Mouse (Mus musculus) liver, embryonic 14.5 days (tissue): Measurements from ENCODE around the gene Gmds.

Experiments used
- CTCF ChIP-seq: IDR thresholded peaks from 2 replicates; pipeline ENCODE4 v1.5.1; 2016; ENCODE audit warnings: antibody characterized with exemption, low read depth, control low read depth
- EP300 ChIP-seq: IDR thresholded peaks from 2 replicates; pipeline ENCODE4 v1.6.1; 2016; ENCODE audit warnings: antibody characterized with exemption, low read depth

- TF ChIP-seq CTCF (no peak), EP300 (no peak)
These were observed 423.5 kb downstream of the Gmds start for GRCm38 (mm10) chr13:31914901-31915587.
